Comparison of ENCODE assay signal across 21 mouse cellular contexts in the genomic region with DNA sequence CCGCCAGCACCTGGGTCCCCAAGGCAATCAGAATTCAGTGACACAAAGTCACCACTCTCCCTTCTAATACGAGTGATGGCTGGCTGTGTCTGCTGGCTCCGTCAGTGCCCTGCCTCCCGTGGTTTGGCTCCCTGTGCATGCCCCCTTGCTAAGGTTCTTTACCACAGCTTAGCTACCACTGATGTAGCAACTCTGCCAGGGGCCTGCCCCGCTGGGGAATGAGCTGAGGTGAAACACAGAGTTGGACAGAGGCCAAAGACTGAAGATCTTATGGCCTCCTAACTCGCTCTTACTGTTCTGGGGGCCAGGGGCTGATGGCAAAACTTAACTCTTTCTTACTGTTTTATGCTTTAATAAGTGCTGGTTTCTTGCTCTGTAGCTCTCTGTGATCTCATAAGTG. TPM values are rescaled to one million over a fixed set of nuclear protein-coding genes. Genes with fewer than 3 reads are reported as not detected.
A peak's percentile ranks its signal among the peaks of the same experiment; 100 is the strongest.
DNase-seq lines count a peak whose midpoint lies in the region; ATAC-seq and TF ChIP-seq lines count a peak whose summit lies in the region.
"Had no signal": no experiment of that assay in that cellular context is flagged by ENCODE, and none has a peak within 500 bp of the region (broad histone marks: within the 10 kb centered on the region; RNA-seq: fewer than 3 reads in every experiment).

No protein-coding gene starts in this region.

- H3K4me3 ChIP-seq in heart, adult 2 months, result no peak overlapping the region
- H3K4me3 ChIP-seq in lung, embryonic 14.5 days (ENCODE audit: low read depth, low read length), result no peak overlapping the region
- no peak overlapping the region for H3K4me3 ChIP-seq in embryonic facial prominence, embryonic 14.5 days (ENCODE audit: low read depth, low read length)
- H3K4me3 ChIP-seq: heart, embryonic 15.5 days; hindbrain, embryonic 13.5 days; limb, embryonic 15.5 days; liver, embryonic 15.5 days; midbrain, embryonic 10.5 days had no signal

- no peaks in the 10 kb centered on the region for H3K9me3 ChIP-seq in lung, embryonic 14.5 days (ENCODE audit: low read depth, low read length)
- H3K9me3 ChIP-seq in embryonic facial prominence, embryonic 14.5 days (ENCODE audit: control insufficient read depth, low read length), result 0 out of 2 replicates have a peak, but pooled peaks cover 5% of the 10 kb centered on the region
- H3K9me3 ChIP-seq: heart, embryonic 15.5 days; hindbrain, embryonic 13.5 days; limb, embryonic 15.5 days; liver, embryonic 15.5 days; midbrain, embryonic 10.5 days had no signal

- no peaks in the 10 kb centered on the region for H3K27me3 ChIP-seq in heart, adult 2 months (ENCODE audit: control insufficient read depth, insufficient read depth, low read length)
- no peaks in the 10 kb centered on the region for H3K27me3 ChIP-seq in lung, embryonic 14.5 days (ENCODE audit: insufficient read depth, low read length)
- no peaks in the 10 kb centered on the region for H3K27me3 ChIP-seq in embryonic facial prominence, embryonic 14.5 days (replicated peaks; ENCODE audit: control insufficient read depth, insufficient read depth, low read length)
- H3K27me3 ChIP-seq: heart, embryonic 15.5 days; hindbrain, embryonic 13.5 days; limb, embryonic 15.5 days; liver, embryonic 15.5 days had no signal

- TF ChIP-seq CTCF in heart, adult 2 months (IDR thresholded peaks at IDR 0.05), result no peak
- no peak for TF ChIP-seq CTCF in lung, embryonic 14.5 days (IDR thresholded peaks at IDR 0.05; ENCODE audit: low read depth)

- intact Hi-C loops in heart, adult 2 months (cut with DNase I), result loop anchor here (5.0 to 10.0 kb wide), 2 partner anchors 72 to 715 kb away; no protein-coding TSS in a partner anchor
- intact Hi-C loops in heart, postnatal 36 days (cut with DNase I), result no loop called here

- no peak for TF ChIP-seq POLR2A in heart, adult 2 months (IDR thresholded peaks at IDR 0.05; ENCODE audit: insufficient read depth, low read depth, low read length)

- H3K4me1 ChIP-seq in heart, adult 2 months (ENCODE audit: control insufficient read depth, insufficient read depth, low read length), result peaks cover 1% of the 10 kb centered on the region
- H3K4me1 ChIP-seq in lung, embryonic 14.5 days (ENCODE audit: insufficient read depth), result peaks cover 4% of the 10 kb centered on the region; the same call in 1 of the 2 replicates
- H3K4me1 ChIP-seq in embryonic facial prominence, embryonic 14.5 days (ENCODE audit: control insufficient read depth, insufficient read depth, low read length), result peaks cover 6% of the 10 kb centered on the region; the same call in 1 of the 2 replicates
- H3K4me1 ChIP-seq: liver, embryonic 15.5 days; midbrain, embryonic 10.5 days had no signal

- 25% methylated on average over 6 of the region's 6 CpGs for WGBS in heart, adult 2 months
- 33% methylated on average over 6 of the region's 6 CpGs for WGBS in lung, embryonic 14.5 days
- 37% methylated on average over 6 of the region's 6 CpGs for WGBS in embryonic facial prominence, embryonic 14.5 days

- TF ChIP-seq EP300 in heart, adult 2 months (IDR thresholded peaks at IDR 0.05; ENCODE audit: insufficient read depth, low read depth, low read length), result no peak

- H3K9ac ChIP-seq in heart, adult 2 months (ENCODE audit: low read depth, low read length), result no peak overlapping the region
- H3K9ac ChIP-seq in lung, embryonic 14.5 days, result no peak overlapping the region
- 0 out of 2 replicates have a peak overlapping the region, but pooled peaks have one; percentile 25 for H3K9ac ChIP-seq in embryonic facial prominence, embryonic 14.5 days (ENCODE audit: low read depth, low read length)
- H3K9ac ChIP-seq: forebrain, postnatal 0 days; heart, embryonic 15.5 days; hindbrain, embryonic 13.5 days; limb, embryonic 15.5 days; liver, embryonic 15.5 days had no signal

- no peaks in the 10 kb centered on the region for H3K79me2 ChIP-seq in heart, adult 2 months (replicated peaks; ENCODE audit: control insufficient read depth, insufficient read depth, low read length)

- DNase-seq in heart, adult 2 months, result no peak
- no peak for DNase-seq in heart, postnatal 36 days
- peak; percentile 58 for DNase-seq in lung, embryonic 14.5 days
- no peak for DNase-seq in lung, postnatal 14 days
- peak; percentile 74 for DNase-seq in embryonic facial prominence, embryonic 14.5 days (ENCODE audit: low spot score)
- DNase-seq in spleen, postnatal 4 days (ENCODE audit: low spot score in 2 of 2), result no peak
- DNase-seq: adrenal gland, postnatal 25 days; cerebellum, adult 2 months; cerebellum, postnatal 36 days; forebrain, postnatal 0 days; heart, adult 11 months; kidney, adult 9 months; lung, postnatal 4 days; retina, postnatal 1 day; thymus, postnatal 36 days had no signal

- H3K4me2 ChIP-seq in lung, embryonic 14.5 days, result no peak overlapping the region
- H3K4me2 ChIP-seq in embryonic facial prominence, embryonic 14.5 days (ENCODE audit: low read depth, low read length), result no peak overlapping the region
- H3K4me2 ChIP-seq: heart, embryonic 15.5 days; hindbrain, embryonic 13.5 days; limb, embryonic 15.5 days; liver, embryonic 15.5 days had no signal

- ATAC-seq in lung, embryonic 14.5 days (ENCODE audit: insufficient read depth), result no peak
- no peak for ATAC-seq in embryonic facial prominence, embryonic 14.5 days (ENCODE audit: low read depth)
- peak; percentile 46; the same call in 1 of the 2 replicates for ATAC-seq in megakaryocyte progenitor cell, adult 5-6 weeks (replicated peaks; ENCODE audit: poor library complexity)
- ATAC-seq: forebrain, postnatal 0 days had no signal

- H3K36me3 ChIP-seq in heart, adult 2 months (ENCODE audit: control insufficient read depth, insufficient read depth, low read length), result no peaks in the 10 kb centered on the region
- H3K36me3 ChIP-seq in lung, embryonic 14.5 days (ENCODE audit: insufficient read depth), result no peaks in the 10 kb centered on the region
- no peaks in the 10 kb centered on the region for H3K36me3 ChIP-seq in embryonic facial prominence, embryonic 14.5 days (ENCODE audit: control insufficient read depth, insufficient read depth, low read length)
- H3K36me3 ChIP-seq: heart, embryonic 15.5 days; hindbrain, embryonic 13.5 days; limb, embryonic 15.5 days; liver, embryonic 15.5 days; midbrain, embryonic 10.5 days had no signal

- peak overlapping the region; percentile 34; the same call in 1 of the 2 replicates for H3K27ac ChIP-seq in heart, adult 2 months
- no peak overlapping the region for H3K27ac ChIP-seq in lung, embryonic 14.5 days (ENCODE audit: low read depth)
- H3K27ac ChIP-seq in embryonic facial prominence, embryonic 14.5 days (replicated peaks; ENCODE audit: low read depth, low read length), result no peak overlapping the region
- H3K27ac ChIP-seq: heart, embryonic 15.5 days; hindbrain, embryonic 13.5 days; limb, embryonic 15.5 days; liver, embryonic 15.5 days; midbrain, embryonic 10.5 days had no signal

RNA-seq across cellular contexts. Expression of gene Lbr, which starts 52.9 kb away (rescaled TPM):
- 10 to 100 TPM; 23.6 to 24.7 TPM for total RNA-seq in heart, adult 2 months (2021)
- polyA plus RNA-seq in heart, adult 2 months (2012; rRNA removed), result 12.3 and 17.9 TPM in 2 replicates
- total RNA-seq in heart, postnatal 36 days (2021), result 10 to 100 TPM; 24.5 to 27.8 TPM
- polyA plus RNA-seq in lung, embryonic 14.5 days (2014; fragmentation: Nextera tagmentation; extraction: Ambion mirVana), result 137 and 141 TPM in 2 replicates
- polyA plus RNA-seq in embryonic facial prominence, embryonic 14.5 days (2014; fragmentation: Nextera tagmentation; extraction: Ambion mirVana), result 98.1 and 107 TPM in 2 replicates
- 243 and 247 TPM in 2 replicates for total RNA-seq in megakaryocyte progenitor cell, adult 5-6 weeks (2015)
- 206 and 228 TPM in 2 replicates for total RNA-seq in megakaryocyte progenitor cell, adult 5-6 weeks (2017)

Comparison
In these comparisons a context has a peak if more than half of its experiments do, and no peak if none do; other contexts are left out.
1. DNase-seq: peak in lung, embryonic 14.5 days (single experiment) and embryonic facial prominence, embryonic 14.5 days (single experiment); none in heart, adult 2 months (0 of 2), heart, postnatal 36 days (0 of 2), lung, postnatal 14 days (single experiment) and spleen, postnatal 4 days (0 of 2).
2. RNA of gene Lbr, which starts 52.9 kb away (total RNA-seq): 206 to 247 TPM in megakaryocyte progenitor cell, adult 5-6 weeks; 24.5 to 27.8 TPM in heart, postnatal 36 days and 23.6 to 24.7 TPM in heart, adult 2 months; every median in the first group is over 4 times any median in the second.